Mouse (Mus musculus): Measurements from ENCODE around the gene Scyl2.
"Not testable (repeated sequence)": the region's sequence is repeated elsewhere in the genome, so short reads cannot be mapped to it uniquely, and the experiment has no call there.

Scyl2 gene

GRCm38 (mm10) chr10:89686139-89686808 is at the start of gene Scyl2:
TSS of gene Scyl2 (minus strand) at chr10:89686285.
- DNase-seq (ENCODE audit: low spot score), result peak; percentile 92

- DNase-seq (ENCODE audit: low spot score), result peak; percentile 95
Observed at GRCm38 (mm10) chr10:89732001-89732794, 46.1 kb upstream of the Scyl2 start, which contains the start of gene Actr6. TSS of gene Actr6 (minus strand) at chr10:89732295.

GRCm38 (mm10) chr10:89731341-89731740 is 45.3 kb upstream of the Scyl2 start:
- DNase-seq (ENCODE audit: low spot score), result no peak

- no peak for DNase-seq (ENCODE audit: low spot score)
Observed at GRCm38 (mm10) chr10:89730386-89730785, 44.3 kb upstream of the Scyl2 start.

GRCm38 (mm10) chr10:89722247-89723195 is 36.4 kb upstream of the Scyl2 start:
- DNase-seq (ENCODE audit: low spot score), result peak; percentile 89

GRCm38 (mm10) chr10:89720796-89721195 is 34.7 kb upstream of the Scyl2 start:
- DNase-seq (ENCODE audit: low spot score), result no peak

GRCm38 (mm10) chr10:89720252-89720651 is 34.2 kb upstream of the Scyl2 start:
- no peak for DNase-seq (ENCODE audit: low spot score)

GRCm38 (mm10) chr10:89714910-89715309 is 28.8 kb upstream of the Scyl2 start:
- no peak for DNase-seq (ENCODE audit: low spot score)

- no peak for DNase-seq (ENCODE audit: low spot score)
Observed at GRCm38 (mm10) chr10:89708720-89709119, 22.6 kb upstream of the Scyl2 start.

- no peak for DNase-seq (ENCODE audit: low spot score)
Observed at GRCm38 (mm10) chr10:89707397-89707796, 21.3 kb upstream of the Scyl2 start.

- peak; percentile 71 for DNase-seq (ENCODE audit: low spot score)
Observed at GRCm38 (mm10) chr10:89703042-89703441, 17.0 kb upstream of the Scyl2 start.

- no peak for DNase-seq (ENCODE audit: low spot score)
Observed at GRCm38 (mm10) chr10:89697956-89698355, 11.9 kb upstream of the Scyl2 start.

- DNase-seq (ENCODE audit: low spot score), result not testable (repeated sequence)
Observed at GRCm38 (mm10) chr10:89696270-89696669, 10.2 kb upstream of the Scyl2 start.

GRCm38 (mm10) chr10:89695194-89695911 is 9.3 kb upstream of the Scyl2 start:
- DNase-seq (ENCODE audit: low spot score), result no peak

GRCm38 (mm10) chr10:89690021-89690420 is 3.9 kb upstream of the Scyl2 start:
- no peak for DNase-seq (ENCODE audit: low spot score)

GRCm38 (mm10) chr10:89687455-89687854 is 1.4 kb upstream of the Scyl2 start:
- no peak for DNase-seq (ENCODE audit: low spot score)

- DNase-seq (ENCODE audit: low spot score), result peak; percentile 18
Observed at GRCm38 (mm10) chr10:89685391-89686138, 520 bp downstream of the Scyl2 start.

- no peak for DNase-seq (ENCODE audit: low spot score)
Observed at GRCm38 (mm10) chr10:89682961-89683360, 3.1 kb downstream of the Scyl2 start.

GRCm38 (mm10) chr10:89682157-89682556 is 3.9 kb downstream of the Scyl2 start:
- no peak for DNase-seq (ENCODE audit: low spot score)

- no peak for DNase-seq (ENCODE audit: low spot score)
Observed at GRCm38 (mm10) chr10:89681706-89682105, 4.4 kb downstream of the Scyl2 start.

- DNase-seq (ENCODE audit: low spot score), result no peak
Observed at GRCm38 (mm10) chr10:89680517-89680916, 5.6 kb downstream of the Scyl2 start.
